Mouse (Mus musculus): ENCODE measurements at regions not wholly inside any gene's neighbourhood (a gene's known extent, or its start where the extent isn't known, plus 50 kb on each side); places are given as distances from the start of the nearest gene placed in this dataset.

GRCm38 (mm10) chr6:66395147-66395546 is 140.0 kb upstream of the Mad2l1 start:
- WGBS: 83% methylated on average over 4 of the region's 4 CpGs
- Histone ChIP-seq H3K27me3 (ENCODE audit: insufficient read depth, low read length) (no peaks in the 10 kb centered on the region), H3K4me2 (no peak overlapping the region), H3K9me3 (ENCODE audit: low read depth, low read length) (no peaks in the 10 kb centered on the region), H3K9ac (no peak overlapping the region), H3K4me1 (ENCODE audit: insufficient read depth) (no peaks in the 10 kb centered on the region), H3K36me3 (ENCODE audit: insufficient read depth) (no peaks in the 10 kb centered on the region), H3K27ac (ENCODE audit: low read depth) (no peak overlapping the region), H3K4me3 (ENCODE audit: low read depth, low read length) (no peak overlapping the region)
- no peak for TF ChIP-seq CTCF (IDR thresholded peaks at IDR 0.05; ENCODE audit: low read depth)
- ATAC-seq (ENCODE audit: insufficient read depth): no peak
- no peak for DNase-seq

- ATAC-seq (ENCODE audit: insufficient read depth): no peak
- no peak for DNase-seq
- Histone ChIP-seq H3K9ac (no peak overlapping the region), H3K27me3 (ENCODE audit: insufficient read depth, low read length) (no peaks in the 10 kb centered on the region), H3K4me1 (ENCODE audit: insufficient read depth) (no peaks in the 10 kb centered on the region), H3K4me2 (no peak overlapping the region), H3K36me3 (ENCODE audit: insufficient read depth) (no peaks in the 10 kb centered on the region), H3K27ac (ENCODE audit: low read depth) (no peak overlapping the region), H3K4me3 (ENCODE audit: low read depth, low read length) (no peak overlapping the region), H3K9me3 (ENCODE audit: low read depth, low read length) (no peaks in the 10 kb centered on the region)
- TF ChIP-seq CTCF (IDR thresholded peaks at IDR 0.05; ENCODE audit: low read depth): no peak
- 70% methylated on average over 8 of the region's 8 CpGs for WGBS
Measured at GRCm38 (mm10) chr6:66397411-66397810, 137.8 kb upstream of the Mad2l1 start.

GRCm38 (mm10) chr6:66398674-66399073 is 136.5 kb upstream of the Mad2l1 start:
- no peaks in the 10 kb centered on the region for H3K9me3 ChIP-seq (ENCODE audit: low read depth, low read length)
- WGBS: 64% methylated on average over 3 of the region's 3 CpGs

GRCm38 (mm10) chr6:66399091-66399755 is 136.0 kb upstream of the Mad2l1 start:
- no peaks in the 10 kb centered on the region for H3K4me1 ChIP-seq (ENCODE audit: insufficient read depth)
- H3K27ac ChIP-seq (ENCODE audit: low read depth): no peak overlapping the region
- ATAC-seq (ENCODE audit: insufficient read depth) (no peak), DNase-seq (no peak)
- no peak overlapping the region for H3K9ac ChIP-seq
- no peaks in the 10 kb centered on the region for H3K36me3 ChIP-seq (ENCODE audit: insufficient read depth)
- no peak overlapping the region for H3K4me2 ChIP-seq
- no peak for TF ChIP-seq CTCF (IDR thresholded peaks at IDR 0.05; ENCODE audit: low read depth)
- H3K9me3 ChIP-seq (ENCODE audit: low read depth, low read length): no peaks in the 10 kb centered on the region
- no peak overlapping the region for H3K4me3 ChIP-seq (ENCODE audit: low read depth, low read length)
- 62% methylated on average over 4 of the region's 4 CpGs for WGBS
- no peaks in the 10 kb centered on the region for H3K27me3 ChIP-seq (ENCODE audit: insufficient read depth, low read length)

More at GRCm38 (mm10) chr6:66398674-66399073, 136.5 kb upstream of the Mad2l1 start:
- no peaks in the 10 kb centered on the region for H3K36me3 ChIP-seq (ENCODE audit: insufficient read depth)
- H3K27ac ChIP-seq (ENCODE audit: low read depth): no peak overlapping the region
- H3K4me2 ChIP-seq: no peak overlapping the region
- H3K9ac ChIP-seq: no peak overlapping the region
- H3K4me1 ChIP-seq (ENCODE audit: insufficient read depth): no peaks in the 10 kb centered on the region
- H3K27me3 ChIP-seq (ENCODE audit: insufficient read depth, low read length): no peaks in the 10 kb centered on the region
- ATAC-seq (ENCODE audit: insufficient read depth) (no peak), DNase-seq (no peak)
- no peak for TF ChIP-seq CTCF (IDR thresholded peaks at IDR 0.05; ENCODE audit: low read depth)
- no peak overlapping the region for H3K4me3 ChIP-seq (ENCODE audit: low read depth, low read length)

- Histone ChIP-seq H3K9me3 (ENCODE audit: low read depth, low read length) (no peaks in the 10 kb centered on the region), H3K36me3 (ENCODE audit: insufficient read depth) (no peaks in the 10 kb centered on the region), H3K4me1 (ENCODE audit: insufficient read depth) (no peaks in the 10 kb centered on the region), H3K27ac (ENCODE audit: low read depth) (no peak overlapping the region), H3K4me3 (ENCODE audit: low read depth, low read length) (no peak overlapping the region), H3K4me2 (no peak overlapping the region), H3K27me3 (ENCODE audit: insufficient read depth, low read length) (no peaks in the 10 kb centered on the region), H3K9ac (no peak overlapping the region)
- DNase-seq (no peak), ATAC-seq (ENCODE audit: insufficient read depth) (no peak)
- WGBS: 54% methylated on average over 5 of the region's 5 CpGs
- TF ChIP-seq CTCF (IDR thresholded peaks at IDR 0.05; ENCODE audit: low read depth): no peak
Measured at GRCm38 (mm10) chr6:66401468-66401867, 133.7 kb upstream of the Mad2l1 start.

GRCm38 (mm10) chr6:66401868-66402440 is 133.2 kb upstream of the Mad2l1 start:
- H3K27ac ChIP-seq (ENCODE audit: low read depth): no peak overlapping the region
- no peak for TF ChIP-seq CTCF (IDR thresholded peaks at IDR 0.05; ENCODE audit: low read depth)
- H3K27me3 ChIP-seq (ENCODE audit: insufficient read depth, low read length): no peaks in the 10 kb centered on the region
- no peaks in the 10 kb centered on the region for H3K36me3 ChIP-seq (ENCODE audit: insufficient read depth)
- 48% methylated on average over 5 of the region's 5 CpGs for WGBS
- no peak overlapping the region for H3K9ac ChIP-seq
- no peak for DNase-seq
- H3K4me1 ChIP-seq (ENCODE audit: insufficient read depth): no peaks in the 10 kb centered on the region
- H3K4me3 ChIP-seq (ENCODE audit: low read depth, low read length): no peak overlapping the region
- H3K4me2 ChIP-seq: no peak overlapping the region
- H3K9me3 ChIP-seq (ENCODE audit: low read depth, low read length): no peaks in the 10 kb centered on the region
- ATAC-seq (ENCODE audit: insufficient read depth): no peak

GRCm38 (mm10) chr6:66414822-66415221 is 120.4 kb upstream of the Mad2l1 start:
- no peaks in the 10 kb centered on the region for H3K9me3 ChIP-seq (ENCODE audit: low read depth, low read length)

More at GRCm38 (mm10) chr6:66414822-66415221, 120.4 kb upstream of the Mad2l1 start:
- peak; percentile 43 for DNase-seq
- H3K27ac ChIP-seq (ENCODE audit: low read depth): 0 out of 2 replicates have a peak overlapping the region, but pooled peaks have one; percentile 16
- 29% methylated on average over 4 of the region's 4 CpGs for WGBS
- no peak for ATAC-seq (ENCODE audit: insufficient read depth)
- H3K27me3 ChIP-seq (ENCODE audit: insufficient read depth, low read length): no peaks in the 10 kb centered on the region
- H3K36me3 ChIP-seq (ENCODE audit: insufficient read depth): no peaks in the 10 kb centered on the region
- peaks cover 6% of the 10 kb centered on the region; the same call in 1 of the 2 replicates for H3K4me1 ChIP-seq (ENCODE audit: insufficient read depth)
- no peak overlapping the region for H3K4me2 ChIP-seq
- no peak overlapping the region for H3K9ac ChIP-seq
- no peak overlapping the region for H3K4me3 ChIP-seq (ENCODE audit: low read depth, low read length)
- no peak for TF ChIP-seq CTCF (IDR thresholded peaks at IDR 0.05; ENCODE audit: low read depth)
